Mouse (Mus musculus): ENCODE measurements around the gene Vps26b.

DNA sequence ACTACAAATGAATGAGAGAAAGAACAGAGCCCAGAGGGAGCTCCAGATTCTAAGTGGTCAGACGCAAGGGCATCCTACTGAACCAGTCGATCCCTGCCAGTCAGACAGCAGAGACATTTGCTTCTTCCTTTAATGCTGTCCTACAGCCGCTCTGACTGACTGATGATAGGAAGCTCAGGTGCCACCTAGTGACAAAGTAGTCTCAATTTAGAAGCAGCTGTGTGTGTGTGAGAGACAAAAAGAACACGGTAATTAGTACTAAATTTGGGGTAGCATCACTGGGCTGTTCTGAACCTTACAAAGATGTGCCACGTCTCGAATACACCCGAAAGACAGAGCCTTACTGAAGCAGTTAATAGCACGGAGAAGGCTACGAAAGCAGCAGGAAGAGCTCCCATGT is 52.1 kb downstream of the Vps26b start:
- no peak for TF ChIP-seq CTCF (IDR thresholded peaks at IDR 0.05; ENCODE audit: low read depth)
- no peak for TF ChIP-seq EP300 (IDR thresholded peaks at IDR 0.05; ENCODE audit: low read depth)
